Mouse (Mus musculus) E14TG2a.4 (cell line): ENCODE data around the gene Rho.

Experiments used
- H3K27me3 ChIP-seq: 2 replicates; pipeline ENCODE4 v1.6.1; 2014; ENCODE audit warnings: low read length, control low read depth; ENCODE audit not compliant: insufficient read depth
- H3K36me3 ChIP-seq: 2 replicates; pipeline ENCODE4 v1.6.1; 2014; ENCODE audit warnings: low read length, control low read depth; ENCODE audit not compliant: insufficient read depth
- H3K4me1 ChIP-seq: replicated peaks from 2 replicates; pipeline ENCODE4 v1.6.1; 2014; ENCODE audit warnings: low read depth, low read length, control low read depth
- H3K4me3 ChIP-seq: replicated peaks from 2 replicates; pipeline ENCODE4 v1.5.1; 2014; ENCODE audit warnings: mild to moderate bottlenecking, low read length
- H3K9me3 ChIP-seq: 2 replicates; pipeline ENCODE4 v1.6.1; 2014; ENCODE audit warnings: low read length, control low read depth
- CTCF ChIP-seq: conservative IDR thresholded peaks from 2 replicates; pipeline ENCODE4 v1.5.1; 2014; ENCODE audit warnings: low read length
- NANOG ChIP-seq: IDR thresholded peaks from 2 replicates; pipeline ENCODE4 v1.6.1; 2014; ENCODE audit warnings: borderline replicate concordance, low read length, mixed read lengths
- POU5F1 ChIP-seq: IDR thresholded peaks from 2 replicates; pipeline ENCODE4 v1.6.1; 2014; ENCODE audit warnings: low read length, borderline replicate concordance

The Rho gene

GRCm38 (mm10) chr6:115955169-115955568 is 23.6 kb downstream of the Rho start:
- TF ChIP-seq NANOG = no peak
- TF ChIP-seq CTCF = no peak
- no peak for TF ChIP-seq POU5F1
- H3K4me3 ChIP-seq = no peak overlapping the region
- no peaks in the 10 kb centered on the region for H3K36me3 ChIP-seq
- H3K9me3 ChIP-seq = no peaks in the 10 kb centered on the region
- H3K27me3 ChIP-seq = peaks cover 29% of the 10 kb centered on the region
- peaks cover 13% of the 10 kb centered on the region for H3K4me1 ChIP-seq

GRCm38 (mm10) chr6:115955664-115956063 is 24.1 kb downstream of the Rho start:
- Histone ChIP-seq H3K36me3 (no peaks in the 10 kb centered on the region), H3K4me3 (no peak overlapping the region), H3K27me3 (peaks cover 34% of the 10 kb centered on the region), H3K9me3 (no peaks in the 10 kb centered on the region), H3K4me1 (peaks cover 13% of the 10 kb centered on the region)
- TF ChIP-seq NANOG = no peak
- TF ChIP-seq POU5F1 = no peak
- TF ChIP-seq CTCF = no peak

GRCm38 (mm10) chr6:115956418-115956921 is 24.9 kb downstream of the Rho start:
- Histone ChIP-seq H3K36me3 (no peaks in the 10 kb centered on the region), H3K4me3 (no peak overlapping the region), H3K9me3 (no peaks in the 10 kb centered on the region), H3K4me1 (peaks cover 13% of the 10 kb centered on the region), H3K27me3 (peaks cover 41% of the 10 kb centered on the region)
- TF ChIP-seq POU5F1 (no peak), NANOG (no peak), CTCF (no peak)

- peaks cover 17% of the 10 kb centered on the region for H3K4me1 ChIP-seq
- TF ChIP-seq NANOG (no peak), CTCF (no peak), POU5F1 (no peak)
- H3K4me3 ChIP-seq = no peak overlapping the region
Measured at GRCm38 (mm10) chr6:115956922-115957601, 25.5 kb downstream of the Rho start.

GRCm38 (mm10) chr6:115957681-115958080 is 26.1 kb downstream of the Rho start:
- TF ChIP-seq CTCF = no peak
- no peak for TF ChIP-seq NANOG
- TF ChIP-seq POU5F1 = no peak
- peaks cover 23% of the 10 kb centered on the region for H3K4me1 ChIP-seq
- peaks cover 45% of the 10 kb centered on the region for H3K27me3 ChIP-seq
- no peaks in the 10 kb centered on the region for H3K36me3 ChIP-seq
- H3K9me3 ChIP-seq = no peaks in the 10 kb centered on the region
- H3K4me3 ChIP-seq = no peak overlapping the region

More at GRCm38 (mm10) chr6:115956922-115957601, 25.5 kb downstream of the Rho start:
- Histone ChIP-seq H3K9me3 (no peaks in the 10 kb centered on the region), H3K36me3 (no peaks in the 10 kb centered on the region), H3K27me3 (peaks cover 47% of the 10 kb centered on the region)

GRCm38 (mm10) chr6:115958445-115958844 is 26.9 kb downstream of the Rho start:
- H3K4me3 ChIP-seq = no peak overlapping the region
- TF ChIP-seq NANOG = no peak
- no peak for TF ChIP-seq CTCF
- TF ChIP-seq POU5F1 = no peak
- H3K9me3 ChIP-seq = no peaks in the 10 kb centered on the region
- no peaks in the 10 kb centered on the region for H3K36me3 ChIP-seq
- peaks cover 50% of the 10 kb centered on the region for H3K27me3 ChIP-seq
- peaks cover 31% of the 10 kb centered on the region for H3K4me1 ChIP-seq

GRCm38 (mm10) chr6:115959151-115959691 is 27.7 kb downstream of the Rho start:
- TF ChIP-seq POU5F1 = no peak
- no peak for TF ChIP-seq NANOG
- no peak for TF ChIP-seq CTCF
- Histone ChIP-seq H3K4me3 (no peak overlapping the region), H3K36me3 (no peaks in the 10 kb centered on the region), H3K4me1 (peaks cover 38% of the 10 kb centered on the region), H3K9me3 (no peaks in the 10 kb centered on the region), H3K27me3 (peaks cover 58% of the 10 kb centered on the region)

- no peaks in the 10 kb centered on the region for H3K36me3 ChIP-seq
- no peak for TF ChIP-seq CTCF
- no peak for TF ChIP-seq NANOG
- TF ChIP-seq POU5F1 = no peak
- no peak overlapping the region for H3K4me3 ChIP-seq
- H3K27me3 ChIP-seq = peaks cover 61% of the 10 kb centered on the region
- no peaks in the 10 kb centered on the region for H3K9me3 ChIP-seq
- H3K4me1 ChIP-seq = peaks cover 38% of the 10 kb centered on the region
Measured at GRCm38 (mm10) chr6:115960322-115960721, 28.8 kb downstream of the Rho start.
